In genomic region chr17:53833366-53833765, GRCm38 (mm10) we compare ENCODE assay signal across 9 mouse cellular contexts. TPM values are rescaled to one million over a fixed set of nuclear protein-coding genes. Genes with fewer than 3 reads are reported as not detected.
DNase-seq lines count a peak whose midpoint lies in the region; ATAC-seq and TF ChIP-seq lines count a peak whose summit lies in the region.
"Had no signal": no experiment of that assay in that cellular context is flagged by ENCODE, and none has a peak within 500 bp of the region (broad histone marks: within the 10 kb centered on the region; RNA-seq: fewer than 3 reads in every experiment).

No protein-coding gene starts in this region.

- H3K27ac ChIP-seq in embryonic facial prominence, embryonic 14.5 days (replicated peaks; ENCODE audit: low read depth, low read length): no peak overlapping the region
- H3K27ac ChIP-seq in stomach, postnatal 0 days (replicated peaks): no peak overlapping the region

- DNase-seq in heart, postnatal 4 days: peak; percentile 14
- no peak for DNase-seq in heart, adult 11 months
- peak; percentile 6 for DNase-seq in adrenal gland, postnatal 25 days
- peak; percentile 1 for DNase-seq in embryonic facial prominence, embryonic 14.5 days (ENCODE audit: low spot score)
- peak; percentile 3 for DNase-seq in layer of hippocampus, adult 9-11 months
- no peak for DNase-seq in stomach, postnatal 0 days (ENCODE audit: low spot score)
- DNase-seq in T-cell, adult 2 months (ENCODE audit: low spot score): no peak

- H3K9me3 ChIP-seq in embryonic facial prominence, embryonic 14.5 days (ENCODE audit: control insufficient read depth, low read length): peaks cover 9% of the 10 kb centered on the region; the same call in 1 of the 2 replicates
- H3K9me3 ChIP-seq in stomach, postnatal 0 days (ENCODE audit: control insufficient read depth, low read length): no peaks in the 10 kb centered on the region

- WGBS in embryonic facial prominence, embryonic 14.5 days: 61% methylated on average over 3 of the region's 3 CpGs
- 56% methylated on average over 3 of the region's 3 CpGs for WGBS in stomach, postnatal 0 days

- H3K4me3 ChIP-seq in embryonic facial prominence, embryonic 14.5 days (ENCODE audit: low read depth, low read length): no peak overlapping the region
- H3K4me3 ChIP-seq in stomach, postnatal 0 days (ENCODE audit: low read depth, low read length): no peak overlapping the region

- peak; percentile 45 for ATAC-seq in CD4-positive, CD25-positive, alpha-beta regulatory T cell, adult 4 months
- ATAC-seq in embryonic facial prominence, embryonic 14.5 days (ENCODE audit: low read depth): no peak
- no peak for ATAC-seq in stomach, postnatal 0 days (ENCODE audit: low FRiP score, low TSS enrichment)

- no peaks in the 10 kb centered on the region for H3K36me3 ChIP-seq in embryonic facial prominence, embryonic 14.5 days (ENCODE audit: control insufficient read depth, insufficient read depth, low read length)
- H3K36me3 ChIP-seq in stomach, postnatal 0 days (ENCODE audit: control insufficient read depth, insufficient read depth, low read length): no peaks in the 10 kb centered on the region

- no peaks in the 10 kb centered on the region for H3K27me3 ChIP-seq in embryonic facial prominence, embryonic 14.5 days (replicated peaks; ENCODE audit: control insufficient read depth, insufficient read depth, low read length)
- no peaks in the 10 kb centered on the region for H3K27me3 ChIP-seq in stomach, postnatal 0 days (ENCODE audit: control insufficient read depth, insufficient read depth, low read length)

- no peak for TF ChIP-seq EP300 in stomach, postnatal 0 days (optimal IDR thresholded peaks at IDR 0.05)

- TF ChIP-seq CTCF in stomach, postnatal 0 days (IDR thresholded peaks at IDR 0.05; ENCODE audit: low read depth): peak; percentile 69

- no peaks in the 10 kb centered on the region for H3K4me1 ChIP-seq in embryonic facial prominence, embryonic 14.5 days (ENCODE audit: control insufficient read depth, insufficient read depth, low read length)
- no peaks in the 10 kb centered on the region for H3K4me1 ChIP-seq in stomach, postnatal 0 days (replicated peaks; ENCODE audit: control insufficient read depth, insufficient read depth)

- H3K4me2 ChIP-seq in embryonic facial prominence, embryonic 14.5 days (ENCODE audit: low read depth, low read length): no peak overlapping the region
- no peak overlapping the region for H3K4me2 ChIP-seq in stomach, postnatal 0 days (replicated peaks; ENCODE audit: low read depth)

- H3K9ac ChIP-seq in embryonic facial prominence, embryonic 14.5 days (ENCODE audit: low read depth, low read length): no peak overlapping the region
- H3K9ac ChIP-seq in stomach, postnatal 0 days (ENCODE audit: low read length): no peak overlapping the region

RNA-seq across cellular contexts. Expression of gene Sult1c2, which starts 12.8 kb away (rescaled TPM):
- not detected for total RNA-seq in heart, postnatal 4 days (2021)
- polyA plus RNA-seq in CD4-positive, CD25-positive, alpha-beta regulatory T cell, adult 4 months (2017; shearing (Covaris generic)): not detected
- 0.81 and 0.88 TPM in 2 replicates for total RNA-seq in adrenal gland, postnatal 25 days (2021)
- not detected in 2 replicates for polyA plus RNA-seq in embryonic facial prominence, embryonic 14.5 days (2014; fragmentation: Nextera tagmentation; extraction: Ambion mirVana)
- 109 and 124 TPM in 2 replicates for polyA plus RNA-seq in stomach, postnatal 0 days (2015; fragmentation: Nextera tagmentation; extraction: Ambion mirVana)
- polyA plus RNA-seq: limb, embryonic 11.5 days had no signal

Comparison
In these comparisons a context has a peak if more than half of its experiments do, and no peak if none do; other contexts are left out.
1. DNase-seq: peak in heart, postnatal 4 days (single experiment), adrenal gland, postnatal 25 days (single experiment), embryonic facial prominence, embryonic 14.5 days (single experiment) and layer of hippocampus, adult 9-11 months (single experiment); none in heart, adult 11 months (single experiment), stomach, postnatal 0 days (single experiment) and T-cell, adult 2 months (single experiment).
2. RNA of gene Sult1c2, which starts 12.8 kb away (polyA plus RNA-seq): 109 to 124 TPM in stomach, postnatal 0 days; not detected in CD4-positive, CD25-positive, alpha-beta regulatory T cell, adult 4 months and not detected in embryonic facial prominence, embryonic 14.5 days; every median in the first group is over 100 times any median in the second.